Mouse (Mus musculus) lung, adult 10 weeks (tissue): ENCODE results near the gene Hspa14. TPM values are rescaled to one million over a fixed set of nuclear protein-coding genes. Genes with fewer than 3 reads are reported as not detected.

Experiments used
- polyA plus RNA-seq: library from polyadenylated mRNA; stranded (reverse); fragments of 350-450 nt; fragmentation: Illumina TruSeq; extraction: RNeasy Lipid Tissue Mini Kit (QIAGEN cat#74804); gene quantifications from one replicate; pipeline ENCODE4 v1.2.3, GENCODE M21; 2014; ENCODE audit warnings: low read depth, low replicate concordance; ENCODE audit not compliant: insufficient read depth

The Hspa14 gene
- 27.9 TPM for polyA plus RNA-seq

GRCm38 (mm10) chr2:3512552-3513454 lies at the start of gene Hspa14, which contains the start of the genes Gm45902 and Cdnf:
Hspa14 (minus strand) TSS chr2:3512814.
Gm45902 (minus strand) TSS chr2:3512790.
Cdnf (plus strand) TSS chr2:3513030.

DNA sequence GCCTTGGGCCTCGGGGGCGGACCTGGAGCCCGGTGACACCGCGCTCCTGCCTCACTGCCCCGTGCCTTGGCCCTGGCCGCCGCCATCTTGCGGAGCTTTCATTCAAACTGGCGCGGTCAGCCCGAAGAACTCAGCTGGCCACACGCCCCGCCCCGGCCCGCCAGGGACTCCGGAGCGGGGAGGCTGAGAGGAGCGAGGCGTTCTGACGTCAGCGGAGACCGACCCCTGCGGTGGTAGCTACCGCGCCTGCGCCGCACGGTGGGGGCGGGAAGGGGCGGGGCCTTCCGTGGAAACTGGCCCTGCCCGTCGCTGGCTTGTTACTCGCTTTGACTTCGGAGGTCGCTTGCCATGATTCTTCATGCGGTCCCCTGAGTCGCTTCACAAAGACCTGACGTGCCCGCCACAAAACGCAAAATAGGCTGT lies 37.7 kb downstream of the Hspa14 start, which contains the start of gene Suv39h2:
Gene Suv39h2, minus strand, starts transcription at position 171 of the 423 bp plus-strand sequence.

Other genes starting within 250 kb of the Hspa14 start
- 9.9 TPM for gene Nmt2, start 228.6 kb downstream of the Hspa14 start, polyA plus RNA-seq
- gene Rpp38, start 180.2 kb downstream of the Hspa14 start, polyA plus RNA-seq = 5.6 TPM
- 1.2 TPM for gene Acbd7, start 176.6 kb downstream of the Hspa14 start, polyA plus RNA-seq
- 0.15 TPM for gene Olah, start 115.6 kb downstream of the Hspa14 start, polyA plus RNA-seq
- 18.0 TPM for gene Meig1, start 90.2 kb downstream of the Hspa14 start, polyA plus RNA-seq
- gene Dclre1c, start 88.7 kb downstream of the Hspa14 start, polyA plus RNA-seq = 2.2 TPM
- 0.90 TPM for gene Suv39h2, start 37.8 kb downstream of the Hspa14 start, polyA plus RNA-seq
- gene Gm45902, start within 50 bp of the Hspa14 start, polyA plus RNA-seq = 0.71 TPM
- 1.0 TPM for gene Cdnf, start 216 bp upstream of the Hspa14 start, polyA plus RNA-seq
- gene Fam107b, start 57.7 kb upstream of the Hspa14 start, polyA plus RNA-seq = 29.2 TPM